Mouse (Mus musculus) stomach, embryonic 15.5 days (tissue): Measurements from ENCODE around the gene Haghl. TPM values are rescaled to one million over a fixed set of nuclear protein-coding genes. Genes with fewer than 3 reads are reported as not detected.

Experiments
- microRNA-seq: library from miRNA; unstranded; fragments of <30 nt; microRNA quantifications from one replicate; pipeline ENCODE4, GENCODE M21; 2016
- polyA plus RNA-seq: library from polyadenylated mRNA; unstranded; fragments of >200 nt; fragmentation: Nextera tagmentation; extraction: Ambion mirVana; gene quantifications from 2 replicates; pipeline ENCODE4 v1.2.1, GENCODE M21; 2015

The Haghl gene
- polyA plus RNA-seq, 1 experiment from 2014 or later = 47.3 TPM

Small RNAs within 50 kb of the gene (microRNA-seq; reads per million reads assigned to microRNA genes)
- gene Gm25083 = not detected
- gene Mir3082 = not detected
- not detected for gene Mir6966

Other genes with a start within 250 kb of the Haghl start
- gene Sox8, start 215.0 kb downstream of the Haghl start, polyA plus RNA-seq = 5.8 and 6.0 TPM in 2 replicates
- 27.4 and 29.8 TPM in 2 replicates for gene Lmf1, start 206.6 kb downstream of the Haghl start, polyA plus RNA-seq
- gene Gng13, start 68.5 kb downstream of the Haghl start, polyA plus RNA-seq = 1.5 and 2.1 TPM in 2 replicates
- gene Chtf18, start 58.3 kb downstream of the Haghl start, polyA plus RNA-seq = 23.4 and 26.1 TPM in 2 replicates
- 18.3 and 19.1 TPM in 2 replicates for gene Rpusd1, start 58.0 kb downstream of the Haghl start, polyA plus RNA-seq
- gene Mslnl, start 49.6 kb downstream of the Haghl start, polyA plus RNA-seq = 0.06 TPM in 1 of 2 replicates, not detected in the other
- gene Msln, start 31.3 kb downstream of the Haghl start, polyA plus RNA-seq = 38.3 and 43.6 TPM in 2 replicates
- 26.9 and 28.5 TPM in 2 replicates for gene Narfl, start 11.9 kb downstream of the Haghl start, polyA plus RNA-seq
- gene Ccdc78, start 907 bp upstream of the Haghl start, polyA plus RNA-seq = 0.24 and 0.26 TPM in 2 replicates
- 99.3 and 110 TPM in 2 replicates for gene Fam173a, start 7.2 kb upstream of the Haghl start, polyA plus RNA-seq
- gene AC134908.4, start 10.0 kb upstream of the Haghl start, polyA plus RNA-seq = not detected in 2 replicates
- 46.6 and 48.3 TPM in 2 replicates for gene Metrn, start 11.5 kb upstream of the Haghl start, polyA plus RNA-seq
- 4.1 and 4.6 TPM in 2 replicates for gene Fbxl16, start 23.4 kb upstream of the Haghl start, polyA plus RNA-seq
- 24.3 and 25.5 TPM in 2 replicates for gene Wdr24, start 38.0 kb upstream of the Haghl start, polyA plus RNA-seq
- gene Jmjd8, start 43.2 kb upstream of the Haghl start, polyA plus RNA-seq = 50.5 and 54.6 TPM in 2 replicates
- gene Stub1, start 47.7 kb upstream of the Haghl start, polyA plus RNA-seq = 312 and 319 TPM in 2 replicates
- gene Rhbdl1, start 51.6 kb upstream of the Haghl start, polyA plus RNA-seq = 1.6 and 2.4 TPM in 2 replicates
- gene Gm20683, start 56.1 kb upstream of the Haghl start, polyA plus RNA-seq = 1.6 and 2.7 TPM in 2 replicates
- 23.1 and 23.6 TPM in 2 replicates for gene Rhot2, start 59.2 kb upstream of the Haghl start, polyA plus RNA-seq
- 21.0 and 22.9 TPM in 2 replicates for gene Wdr90, start 75.8 kb upstream of the Haghl start, polyA plus RNA-seq
- gene Mcrip2, start 83.1 kb upstream of the Haghl start, polyA plus RNA-seq = 52.2 and 54.2 TPM in 2 replicates
- 67.4 and 68.3 TPM in 2 replicates for gene Mettl26, start 89.4 kb upstream of the Haghl start, polyA plus RNA-seq
- gene Wfikkn1, start 95.2 kb upstream of the Haghl start, polyA plus RNA-seq = 0.39 and 0.55 TPM in 2 replicates
- 27.1 and 27.3 TPM in 2 replicates for gene Rab40c, start 134.1 kb upstream of the Haghl start, polyA plus RNA-seq
- gene Pigq, start 159.3 kb upstream of the Haghl start, polyA plus RNA-seq = 60.7 and 60.8 TPM in 2 replicates
- gene Nhlrc4, start 159.3 kb upstream of the Haghl start, polyA plus RNA-seq = 0.30 TPM in 1 of 2 replicates, not detected in the other
- gene A930017K11Rik, start 166.9 kb upstream of the Haghl start, polyA plus RNA-seq = 0.24 and 0.52 TPM in 2 replicates
- gene Capn15, start 200.1 kb upstream of the Haghl start, polyA plus RNA-seq = 20.4 and 22.8 TPM in 2 replicates